Mouse (Mus musculus): ENCODE measurements around the gene Pnmt. TPM values are rescaled to one million over a fixed set of nuclear protein-coding genes. Genes with fewer than 3 reads are reported as not detected.
"Not testable (repeated sequence)": the region's sequence is repeated elsewhere in the genome, so short reads cannot be mapped to it uniquely, and the experiment has no call there.

The Pnmt gene
- total RNA-seq, 2 experiments from 2014 or later = 0.84 to 0.90 TPM

DNA sequence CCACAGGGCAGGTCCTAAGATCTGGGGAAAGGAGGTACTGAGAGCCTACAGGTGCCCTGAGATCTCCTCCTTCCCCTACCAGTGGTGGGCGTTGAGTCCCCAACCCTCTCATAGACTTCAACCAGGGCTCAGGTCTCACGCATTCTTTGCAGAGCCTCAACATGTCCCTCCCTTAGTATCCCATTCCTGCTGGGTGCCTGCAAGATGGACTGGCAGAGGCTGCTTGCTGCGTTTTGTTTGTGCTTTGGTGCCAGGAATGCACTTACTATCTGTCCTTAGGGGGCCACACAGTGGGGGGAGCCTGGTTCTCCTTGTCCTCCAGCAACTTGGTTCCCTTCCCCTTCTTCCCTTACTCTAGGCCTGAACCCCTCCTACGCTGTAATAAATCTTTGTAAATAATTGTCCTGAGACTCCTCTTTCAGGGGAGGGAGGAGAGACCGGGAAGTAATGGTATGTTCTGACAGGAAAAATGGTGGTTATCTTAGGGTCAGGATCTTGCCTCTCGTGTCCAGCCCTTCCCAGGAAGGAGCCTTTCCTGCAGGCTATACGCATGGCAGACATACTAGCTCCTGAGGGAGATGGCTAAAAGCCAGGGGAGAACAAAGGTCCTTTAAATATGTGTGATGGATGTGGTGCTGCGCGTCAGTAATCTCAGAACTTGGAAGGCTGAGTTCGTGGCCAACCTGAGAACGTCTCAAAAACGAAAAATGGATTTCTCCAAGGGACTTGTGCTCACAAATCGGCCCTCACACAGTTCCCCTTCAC lies 28.7 kb upstream of the Pnmt start:
- no peak for DNase-seq

DNA sequence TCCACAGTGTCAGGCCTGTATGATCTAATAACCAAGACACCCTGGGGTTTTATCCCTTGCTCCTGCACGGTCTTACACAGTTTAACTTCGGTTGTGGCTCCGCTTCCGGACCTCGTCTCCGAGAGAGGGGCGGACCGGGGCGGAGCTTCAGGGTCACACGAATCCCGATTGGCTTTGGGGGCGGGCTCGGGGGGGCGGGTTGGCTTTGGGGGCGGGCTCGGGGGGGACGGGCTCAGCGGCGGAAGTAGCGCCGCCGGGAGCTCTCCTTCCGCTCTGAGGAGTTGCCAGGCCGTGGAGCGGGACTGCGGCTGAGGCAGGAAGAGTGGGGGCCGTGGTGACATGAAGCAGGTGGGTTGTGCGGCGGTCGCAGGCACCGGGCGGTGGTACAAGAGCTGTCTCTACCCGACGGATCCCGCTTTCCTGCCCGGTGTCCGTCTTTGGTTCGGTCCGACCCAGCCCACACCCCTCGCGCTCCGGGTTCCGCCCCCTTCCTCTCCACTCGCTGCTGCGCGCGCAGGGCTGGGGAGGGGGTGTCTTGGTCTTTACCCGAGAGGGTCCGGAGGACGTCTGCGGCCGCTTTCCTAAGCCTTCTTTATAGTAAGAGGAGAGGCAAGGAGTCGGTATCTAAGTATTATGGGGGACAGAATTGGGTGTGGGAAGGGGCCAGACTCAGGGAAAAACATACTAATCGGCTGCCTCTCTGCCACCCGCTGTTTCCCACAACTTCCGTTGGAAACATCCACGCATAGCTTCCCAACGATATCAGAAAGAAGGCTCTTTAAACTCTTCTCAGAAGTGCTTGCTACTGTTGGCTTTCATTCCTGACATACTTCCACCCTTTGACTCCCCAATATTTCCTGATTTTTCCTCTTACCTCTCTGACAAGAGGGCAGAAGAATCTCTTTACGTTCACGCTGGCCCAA lies 27.8 kb upstream of the Pnmt start, which contains the start of gene Stard3:
Stard3 (plus strand) TSS at position 208 of the 923 bp plus-strand sequence.
- DNase-seq = peak; percentile 94

- DNase-seq = no peak
Measured at GRCm38 (mm10) chr11:98360866-98361521, 25.3 kb upstream of the Pnmt start.

GRCm38 (mm10) chr11:98363817-98364216 lies 22.4 kb upstream of the Pnmt start:
- DNase-seq = no peak

GRCm38 (mm10) chr11:98364410-98364809 lies 21.8 kb upstream of the Pnmt start:
- DNase-seq = no peak

DNA sequence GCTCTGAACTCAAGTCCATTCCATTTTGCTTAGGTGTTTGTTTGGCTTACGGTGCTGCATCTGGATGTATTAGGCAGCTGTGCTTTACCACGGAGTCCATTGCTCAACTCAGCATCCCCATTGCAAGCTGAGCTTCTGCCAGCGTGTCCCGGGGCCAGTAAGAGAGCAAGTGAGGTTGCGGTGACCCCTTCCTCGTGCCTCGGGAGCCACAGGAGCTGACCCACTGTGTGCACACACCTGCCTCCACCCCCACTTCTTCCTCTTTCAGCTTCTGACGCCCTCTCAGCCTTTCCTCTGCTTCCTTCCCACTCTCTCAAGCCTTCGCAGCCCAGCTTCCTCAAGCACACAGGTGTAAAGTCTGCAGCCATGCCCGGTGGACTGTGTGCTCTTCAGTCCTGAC lies 20.0 kb upstream of the Pnmt start:
- DNase-seq = no peak

GRCm38 (mm10) chr11:98367171-98367862 lies 18.9 kb upstream of the Pnmt start:
- no peak for DNase-seq

DNA sequence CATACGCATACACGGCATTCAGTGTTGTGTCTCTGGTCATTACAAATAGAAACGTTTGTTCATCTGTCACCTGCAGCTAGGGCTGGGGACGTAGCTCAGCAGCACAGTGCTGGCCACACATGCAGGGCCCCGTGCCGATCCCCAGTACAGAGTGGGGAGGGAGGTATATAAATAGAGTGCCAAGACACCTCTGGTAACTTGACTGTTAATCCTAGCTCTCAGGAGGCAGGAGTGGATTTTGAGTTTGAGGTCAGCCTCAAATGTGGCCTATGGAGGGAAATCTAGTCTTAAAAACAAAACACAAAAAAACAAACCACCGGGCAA lies 18.4 kb upstream of the Pnmt start:
- DNase-seq = peak in 1 of 2 experiments; percentile 35

DNA sequence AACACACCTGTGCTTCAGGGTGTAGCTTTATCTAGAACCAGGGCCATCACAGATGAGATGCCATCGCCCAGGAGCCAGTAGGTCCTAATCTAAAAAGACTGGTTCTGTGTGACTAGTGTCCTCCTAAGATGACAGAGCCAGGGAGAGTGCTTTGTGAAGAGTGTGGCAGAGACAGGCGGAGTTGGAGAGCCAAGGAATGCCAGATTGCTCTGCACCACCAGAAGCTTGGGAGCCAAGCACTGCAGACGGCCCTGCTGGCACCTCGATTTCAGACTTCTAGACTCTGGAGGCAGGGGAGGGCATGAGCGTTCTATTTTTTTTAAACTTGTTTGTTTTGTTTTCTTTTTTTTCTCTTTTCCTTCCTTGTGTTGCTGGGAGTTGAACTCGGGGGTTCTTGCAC lies 16.9 kb upstream of the Pnmt start:
- DNase-seq = no peak

GRCm38 (mm10) chr11:98370588-98370987 lies 15.7 kb upstream of the Pnmt start:
- no peak for DNase-seq

GRCm38 (mm10) chr11:98371556-98372240 lies 14.6 kb upstream of the Pnmt start:
- no peak for DNase-seq

DNA sequence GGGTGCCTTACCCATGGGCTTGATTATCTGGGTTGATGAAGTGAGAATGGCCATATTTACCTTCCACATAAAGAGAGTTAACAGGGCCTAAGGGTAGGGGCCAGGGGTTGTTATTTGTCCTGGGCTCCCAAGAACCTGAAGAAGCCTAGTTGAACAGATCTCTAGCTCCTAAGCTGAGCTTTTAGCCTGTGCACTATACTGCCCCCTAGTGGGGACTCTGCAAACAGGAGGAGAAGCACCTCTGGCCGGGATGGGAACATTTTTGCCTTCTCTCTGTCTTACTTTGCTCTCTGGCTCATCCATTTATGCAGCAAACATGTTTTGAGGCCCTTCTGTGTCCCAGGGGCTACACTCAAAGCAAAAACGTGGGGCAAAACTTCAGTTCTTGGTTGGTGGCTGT lies 13.8 kb upstream of the Pnmt start:
- DNase-seq = peak in 1 of 2 experiments; percentile 75

DNA sequence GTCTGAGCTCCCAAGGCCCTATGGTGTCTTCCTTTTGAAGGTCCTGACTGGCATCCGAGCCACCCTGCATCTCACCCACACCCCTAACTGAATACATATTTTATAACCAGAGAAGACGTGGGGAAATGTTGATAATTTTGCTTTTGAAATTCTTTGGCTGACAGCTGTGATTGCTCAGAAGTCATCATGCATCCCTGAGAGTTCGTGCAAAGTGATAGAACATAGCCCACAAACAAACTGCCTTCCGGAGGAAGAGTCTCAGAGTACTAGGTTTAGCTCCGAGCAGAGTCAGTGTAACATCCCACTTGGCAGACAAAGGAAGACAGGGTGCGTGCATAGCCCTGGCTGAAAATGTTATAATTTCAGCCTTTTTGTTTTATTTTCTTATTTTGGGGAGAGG lies 13.0 kb upstream of the Pnmt start:
- no peak for DNase-seq

GRCm38 (mm10) chr11:98374266-98374665 lies 12.0 kb upstream of the Pnmt start:
- DNase-seq = peak; percentile 67 to 72

DNA sequence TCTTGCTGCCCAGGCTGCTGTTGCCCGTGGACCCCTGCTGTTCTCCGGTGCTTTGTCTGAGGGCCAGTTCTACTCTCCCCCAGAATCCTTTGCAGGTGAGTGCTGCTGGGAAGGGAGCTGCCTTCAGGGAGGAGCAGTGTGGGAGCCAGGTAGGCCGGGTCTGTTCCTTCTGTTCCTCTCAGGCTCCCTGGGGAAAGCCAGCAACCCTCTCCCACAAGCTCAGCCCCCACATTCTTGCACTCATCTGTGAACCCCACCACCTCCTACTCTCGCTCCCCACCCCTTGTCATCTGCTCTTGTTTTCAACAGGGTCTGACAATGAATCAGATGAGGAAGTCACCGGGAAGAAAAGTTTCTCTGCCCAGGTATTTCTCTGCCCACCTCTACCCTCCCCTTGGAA lies 9.5 kb upstream of the Pnmt start:
- DNase-seq = no peak

GRCm38 (mm10) chr11:98377787-98378186 lies 8.5 kb upstream of the Pnmt start:
- DNase-seq = peak; percentile 73 to 89

- peak; percentile 67 to 82 for DNase-seq
Measured at GRCm38 (mm10) chr11:98379379-98379778, 6.9 kb upstream of the Pnmt start.

GRCm38 (mm10) chr11:98380106-98380505 lies 6.1 kb upstream of the Pnmt start:
- DNase-seq = peak; percentile 71 to 73

DNA sequence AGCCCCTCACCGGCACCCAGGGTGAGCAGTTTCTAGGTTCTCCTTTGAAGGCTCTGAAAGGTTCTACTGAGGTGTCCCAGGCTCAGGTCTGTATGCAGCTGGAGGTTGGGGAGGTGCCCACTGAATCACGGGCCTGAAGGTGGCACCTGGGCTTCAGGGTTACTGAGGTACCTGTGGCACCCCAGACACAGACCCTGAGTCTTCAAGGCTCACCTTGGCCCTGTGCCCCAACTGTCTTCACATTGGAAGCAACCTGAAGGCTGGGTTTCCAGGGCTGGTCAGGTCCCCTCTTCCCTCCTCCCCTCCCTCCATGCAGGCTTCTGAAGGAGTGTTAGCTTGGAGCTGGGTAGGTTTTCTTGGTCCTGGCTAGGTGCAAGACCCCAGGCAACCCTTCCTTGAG lies 4.6 kb upstream of the Pnmt start:
- no peak for DNase-seq

DNA sequence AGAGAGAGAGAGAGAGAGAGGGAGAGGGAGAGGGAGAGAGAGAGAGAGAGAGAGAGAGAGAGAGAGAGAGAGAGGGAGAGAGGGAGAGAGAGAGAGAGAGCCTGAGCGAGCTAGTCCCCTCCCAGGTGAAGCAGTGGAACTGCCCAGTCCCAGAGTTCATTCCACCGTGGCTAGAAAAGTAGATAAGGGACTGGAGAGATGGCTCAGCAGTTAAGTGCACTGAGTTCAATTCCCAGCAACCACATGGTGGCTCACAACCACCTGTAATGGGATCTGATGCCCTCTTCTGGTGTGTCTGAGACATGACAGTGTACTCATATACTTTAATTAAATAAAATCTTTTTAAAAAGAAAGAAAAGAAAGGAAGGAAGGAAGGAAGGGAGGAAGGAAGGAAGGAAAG lies 3.8 kb upstream of the Pnmt start:
- not testable (repeated sequence) for DNase-seq

DNA sequence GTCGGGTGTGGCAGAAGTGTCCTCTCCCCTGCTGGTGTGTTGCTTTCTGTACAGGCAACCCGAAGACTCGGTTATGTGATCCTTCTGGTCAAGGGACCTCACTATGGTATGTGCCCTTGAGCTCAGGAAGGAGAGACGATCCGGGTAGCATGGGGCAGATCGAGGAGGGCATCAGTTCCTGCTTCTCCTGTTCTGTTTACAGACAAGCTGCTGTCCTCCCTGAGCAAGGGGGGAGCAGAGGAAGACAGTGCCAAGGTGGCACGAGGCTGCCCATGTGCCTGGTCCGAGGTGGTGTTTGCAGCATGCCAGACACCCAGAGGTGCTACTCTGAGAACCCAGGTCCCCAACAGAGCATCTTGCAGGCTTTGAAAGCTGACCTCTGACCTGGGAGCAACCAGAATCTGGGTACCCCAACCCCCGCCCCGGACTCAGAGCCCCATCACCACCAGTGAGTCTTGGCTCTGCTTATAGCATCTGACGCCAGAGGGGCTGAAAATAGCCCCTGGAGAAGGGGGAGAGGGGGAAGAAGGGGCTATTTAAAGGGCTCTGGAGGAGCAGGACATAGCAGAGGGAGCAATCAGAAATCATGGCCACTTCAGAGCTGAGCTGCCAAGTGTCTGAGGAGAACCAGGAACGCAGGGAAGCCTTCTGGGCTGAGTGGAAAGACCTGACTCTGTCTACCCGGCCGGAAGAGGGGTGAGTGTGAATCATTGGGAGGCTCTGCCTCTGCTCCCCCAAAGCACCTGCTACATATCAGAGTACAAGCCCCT lies 2.8 kb upstream of the Pnmt start, which contains the start of gene Tcap:
Tcap (plus strand) TSS at position 551 of the 770 bp plus-strand sequence.
- peak; percentile 81 to 83 for DNase-seq
